Mouse (Mus musculus): ENCODE measurements around the gene Coil.

The Coil gene

DNA sequence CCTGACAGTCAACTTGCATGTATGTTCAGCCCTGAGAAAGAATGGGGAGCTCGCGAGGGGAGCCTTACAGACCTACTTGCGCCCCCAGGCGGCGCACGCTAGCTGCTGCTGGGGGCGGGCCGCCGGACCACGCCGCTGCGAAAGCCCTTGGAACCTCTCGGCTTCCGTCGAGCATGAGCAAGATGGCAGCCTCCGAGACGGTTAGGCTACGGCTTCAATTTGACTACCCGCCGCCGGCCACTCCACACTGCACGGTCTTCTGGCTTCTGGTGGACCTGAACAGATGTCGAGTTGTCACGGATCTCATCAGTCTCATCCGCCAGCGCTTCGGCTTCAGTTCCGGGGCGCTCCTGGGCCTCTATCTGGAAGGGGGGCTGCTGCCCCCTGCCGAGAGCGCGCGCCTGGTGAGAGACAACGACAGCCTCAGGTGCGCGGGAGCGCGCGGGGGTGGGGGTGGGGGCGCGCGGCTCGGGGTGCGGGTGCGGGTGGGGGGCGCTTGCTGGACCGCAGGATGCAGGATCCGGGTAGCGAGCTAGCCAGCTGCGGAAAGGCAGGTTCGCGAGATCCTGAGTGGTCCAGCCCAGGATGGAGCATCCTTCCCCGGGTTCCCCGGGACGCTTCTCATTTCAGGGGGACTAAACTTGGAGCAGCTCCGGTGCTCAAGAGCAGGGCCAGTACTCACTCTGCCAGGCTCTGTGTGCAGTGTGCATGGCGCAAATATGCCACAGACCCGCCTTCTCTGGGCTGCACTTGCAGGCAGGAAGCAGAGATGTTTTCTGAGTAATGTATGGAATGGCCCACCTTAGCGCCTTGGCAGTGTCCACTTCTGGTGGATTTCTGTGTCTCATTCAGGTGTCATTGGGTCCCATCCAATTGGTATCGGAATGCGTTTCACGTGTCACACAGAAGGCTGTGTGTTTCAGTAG is 4.0 kb downstream of the Coil start:
- under 1% methylated on average over 62 of the region's 62 CpGs for WGBS

DNA sequence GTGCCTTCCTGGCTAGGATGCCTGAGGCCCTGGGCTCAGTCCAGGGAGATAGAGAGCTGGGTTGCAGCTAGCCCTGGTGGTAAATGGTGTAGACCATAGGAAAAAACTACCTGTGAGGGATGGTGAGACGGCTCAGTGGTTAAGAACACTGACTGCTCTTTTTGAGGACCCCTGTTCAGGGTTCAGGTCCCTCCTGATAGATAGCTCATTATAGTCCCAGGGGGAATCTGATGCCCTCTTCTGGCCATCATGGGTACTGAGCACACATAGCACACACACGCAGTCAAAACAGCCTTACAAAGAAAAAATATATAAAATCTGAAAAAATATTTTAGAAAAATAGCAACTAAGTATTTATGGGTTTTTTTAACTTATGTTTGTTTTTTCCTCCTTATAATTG is 6.3 kb downstream of the Coil start:
- WGBS: 99% methylated on average over 2 of the region's 2 CpGs

DNA sequence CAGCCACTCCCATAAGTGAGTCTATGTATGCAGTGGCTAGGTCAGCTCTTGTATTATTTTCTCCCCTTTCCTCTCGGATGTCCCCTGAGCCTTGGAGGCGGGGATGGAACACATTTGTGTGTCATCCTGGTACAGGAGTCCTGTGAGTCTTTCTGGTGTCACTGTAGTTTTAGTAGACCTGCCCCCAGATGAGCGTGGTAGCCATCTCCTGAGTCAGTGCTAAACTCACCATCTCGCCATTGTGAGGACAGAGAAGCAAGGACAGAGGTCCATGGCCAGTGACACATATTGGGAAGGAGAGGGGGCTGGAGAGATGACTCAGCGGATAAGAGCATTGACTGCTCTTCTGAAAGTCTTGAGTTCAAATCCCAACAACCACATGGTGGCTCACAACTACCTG is 7.1 kb downstream of the Coil start:
- WGBS: 93% methylated on average over 5 of the region's 5 CpGs

DNA sequence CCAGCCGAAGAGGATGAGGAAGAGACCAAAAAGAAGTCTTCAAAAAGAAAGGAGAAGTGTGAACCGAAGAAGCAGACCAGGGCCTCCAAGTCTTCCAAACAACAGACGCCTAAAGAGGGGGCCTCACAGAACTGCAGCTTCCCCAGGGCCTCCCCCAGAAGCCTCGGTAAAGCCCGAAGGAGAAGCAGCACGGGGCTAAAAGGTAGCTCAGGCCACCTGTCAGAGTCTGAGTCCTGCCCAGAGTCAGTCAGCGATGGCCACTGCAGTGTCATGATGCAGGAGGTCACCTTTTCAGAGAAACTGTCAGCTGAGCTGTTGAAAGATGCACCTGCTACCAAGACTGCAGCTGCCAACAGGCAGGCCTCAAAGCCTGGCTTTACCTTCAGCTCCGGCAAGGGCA is 11.3 kb downstream of the Coil start:
- WGBS: 87% methylated on average over 8 of the region's 8 CpGs

DNA sequence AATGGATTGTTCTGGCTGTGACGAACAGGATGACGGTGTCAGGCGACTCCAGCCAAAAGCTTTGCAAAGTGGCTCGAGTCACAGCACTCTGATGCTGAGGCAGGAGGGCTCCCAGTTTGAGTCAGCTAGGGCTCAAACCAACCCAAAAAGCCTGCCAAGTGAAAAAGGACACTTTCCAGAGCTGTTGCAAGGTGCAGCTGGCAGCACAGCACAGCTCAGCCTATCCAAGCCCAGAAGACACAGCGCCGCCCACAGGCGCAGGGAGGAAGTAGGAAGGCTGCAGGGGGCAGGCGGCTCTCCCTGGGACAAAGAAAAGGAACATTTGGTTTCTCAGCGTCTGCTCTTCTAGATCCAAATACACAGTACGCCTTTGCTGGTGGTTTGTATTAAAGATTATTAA is 16.6 kb downstream of the Coil start:
- 77% methylated on average over 10 of the region's 10 CpGs for WGBS

DNA sequence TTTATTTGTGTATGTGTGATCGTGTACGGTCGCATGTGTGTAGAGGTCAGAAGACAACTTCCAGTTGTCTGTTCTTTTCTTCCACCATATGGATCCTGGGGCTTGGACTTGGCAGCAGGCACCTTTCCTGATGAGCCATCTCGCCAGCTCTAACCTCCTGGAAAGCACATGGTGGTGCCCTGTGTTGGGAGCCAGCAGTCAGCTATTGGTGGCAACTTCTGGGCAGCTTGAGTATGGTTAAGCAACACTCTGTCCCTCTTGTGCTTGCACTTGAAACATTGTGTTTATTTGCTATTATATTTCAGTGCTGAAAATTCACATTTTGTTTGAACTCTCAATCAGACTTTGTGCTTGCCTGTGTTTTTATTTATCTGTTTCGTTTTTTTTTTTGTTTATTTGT is 18.9 kb downstream of the Coil start:
- WGBS: 77% methylated on average over 5 of the region's 5 CpGs

DNA sequence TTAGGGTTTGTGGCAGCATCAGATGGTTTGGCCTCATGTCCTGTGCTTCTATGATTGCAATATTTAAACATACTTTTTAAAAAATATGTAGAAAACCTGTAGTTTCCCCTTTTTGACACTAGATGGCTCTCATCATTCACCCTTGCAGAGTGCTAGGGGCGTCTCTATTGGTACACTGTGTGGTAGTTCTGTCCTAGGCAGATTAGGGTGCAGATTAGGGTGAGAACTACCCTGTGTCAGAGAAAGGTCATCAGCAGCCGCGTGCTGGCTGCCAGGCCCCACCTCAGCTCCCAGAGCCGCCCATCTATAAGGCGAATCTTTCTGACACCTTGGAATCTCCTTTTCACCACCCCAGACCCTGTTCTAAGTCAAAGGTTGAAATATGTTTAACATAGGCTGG is 19.5 kb downstream of the Coil start:
- WGBS: 76% methylated on average over 5 of the region's 5 CpGs

DNA sequence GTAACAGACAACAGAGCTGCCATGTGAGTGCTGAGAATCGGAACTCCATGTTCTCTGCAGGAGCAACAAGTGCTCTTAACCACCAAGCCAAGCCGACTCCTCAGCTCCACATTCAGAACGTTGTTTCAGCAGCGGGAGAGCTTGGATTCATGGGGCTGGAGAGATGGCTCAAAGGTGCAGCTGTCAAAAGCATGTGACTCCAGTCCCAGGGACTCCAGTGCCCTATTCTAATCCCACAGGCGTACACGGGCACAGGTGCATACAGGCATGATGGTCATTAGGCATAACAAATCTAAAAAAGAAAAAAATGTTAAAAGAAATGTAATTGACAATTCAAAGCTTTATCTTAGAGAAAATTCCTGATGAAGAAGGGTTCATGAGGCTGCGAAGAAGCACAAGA is 23.1 kb downstream of the Coil start:
- 44% methylated on average over 7 of the region's 7 CpGs for WGBS

DNA sequence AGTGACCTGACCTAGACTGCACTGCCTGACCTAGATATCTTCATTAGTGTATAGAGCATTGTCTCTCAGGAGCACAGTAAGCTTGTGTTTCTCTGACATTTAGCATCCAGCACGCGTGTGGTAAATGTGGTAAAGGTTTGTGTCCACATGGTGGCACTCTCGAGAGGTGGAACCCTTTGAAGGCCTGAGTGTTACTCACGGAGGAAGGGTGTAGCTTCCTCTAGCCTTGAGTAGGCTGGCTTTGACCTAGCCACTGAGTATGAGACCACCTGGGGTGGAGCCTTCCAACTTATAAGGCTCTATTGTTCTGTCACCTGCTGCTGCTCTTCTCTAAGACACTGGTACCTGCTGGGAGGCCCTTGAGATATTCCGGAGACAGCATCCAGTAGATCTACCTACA is 23.6 kb downstream of the Coil start:
- WGBS: 34% methylated on average over 5 of the region's 5 CpGs

DNA sequence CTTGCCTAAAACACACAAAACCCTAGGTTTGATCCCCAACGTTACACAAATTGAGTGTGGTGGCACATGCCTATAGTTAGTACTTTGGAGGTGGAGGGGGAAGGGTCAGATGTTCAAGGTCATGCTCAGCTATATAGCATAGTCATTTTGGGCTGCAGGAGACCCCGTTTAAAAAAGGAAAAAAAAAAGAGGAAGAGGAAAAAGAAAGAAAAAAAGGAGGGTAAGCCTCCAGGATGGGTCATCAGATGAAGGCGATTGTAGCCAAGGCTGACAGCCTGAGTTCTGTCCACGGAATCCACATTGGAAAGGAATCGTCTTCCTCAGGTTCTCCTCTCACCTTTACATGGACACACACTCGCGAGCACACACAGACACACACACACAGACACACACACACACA is 24.4 kb downstream of the Coil start:
- WGBS: 86% methylated on average over 7 of the region's 7 CpGs

DNA sequence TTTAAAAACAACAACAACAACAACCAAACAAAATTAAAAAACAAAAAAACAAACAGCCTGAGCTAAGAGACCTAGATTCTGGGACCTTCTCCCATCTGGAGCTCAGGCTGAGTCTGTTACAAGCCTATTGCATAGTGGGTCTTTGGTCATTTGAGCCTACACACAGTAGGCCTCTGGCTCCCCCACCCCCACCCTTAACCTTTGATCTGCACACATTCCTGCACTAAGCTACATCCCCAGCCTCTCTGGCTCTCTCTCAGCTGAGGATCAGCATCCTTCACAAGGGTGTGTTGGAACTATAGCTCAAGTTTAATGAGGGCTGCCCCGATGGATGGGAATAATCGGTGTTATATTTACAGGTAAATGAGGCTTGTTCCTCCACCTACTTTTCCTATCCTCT is 25.6 kb downstream of the Coil start:
- WGBS: 85% methylated on average over 2 of the region's 2 CpGs

DNA sequence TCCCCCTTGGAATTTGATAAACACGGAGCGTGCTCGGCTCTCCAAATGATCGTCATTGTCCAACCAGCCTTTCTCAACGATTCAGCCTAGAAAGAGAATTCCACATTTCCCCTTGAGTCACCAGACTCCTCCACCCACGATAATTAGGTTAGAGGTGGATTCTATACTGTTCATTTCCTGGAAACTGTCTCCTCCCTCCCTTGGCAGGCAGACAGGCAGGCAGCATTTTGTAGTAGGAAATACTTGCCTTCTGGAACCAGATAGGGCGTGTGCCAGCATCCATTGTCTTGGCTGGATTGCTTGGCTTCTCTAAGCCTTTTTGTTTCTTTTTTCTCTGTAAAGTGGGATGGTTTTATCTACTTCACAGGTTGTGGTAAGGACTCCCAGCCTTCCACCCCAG is 26.4 kb downstream of the Coil start:
- 56% methylated on average over 7 of the region's 7 CpGs for WGBS

DNA sequence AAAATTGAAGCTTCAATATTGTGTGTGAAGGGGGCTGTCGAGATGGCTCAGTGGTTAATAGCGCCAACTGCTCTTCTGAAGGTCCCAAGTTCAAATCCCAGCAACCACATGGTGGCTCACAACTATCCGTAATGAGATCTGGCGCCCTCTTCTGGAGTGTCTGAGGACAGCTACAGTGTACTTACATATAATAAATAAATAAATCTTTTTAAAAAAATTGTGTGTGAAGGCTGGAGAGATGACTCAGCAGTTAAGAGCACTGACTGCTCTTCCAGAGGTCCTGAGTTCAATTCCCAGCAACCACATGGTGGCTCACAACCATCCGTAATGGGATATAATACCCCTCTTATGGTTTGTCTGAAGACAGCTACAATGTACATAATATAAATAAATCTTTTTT is 27.3 kb downstream of the Coil start:
- 81% methylated on average over 5 of the region's 5 CpGs for WGBS

DNA sequence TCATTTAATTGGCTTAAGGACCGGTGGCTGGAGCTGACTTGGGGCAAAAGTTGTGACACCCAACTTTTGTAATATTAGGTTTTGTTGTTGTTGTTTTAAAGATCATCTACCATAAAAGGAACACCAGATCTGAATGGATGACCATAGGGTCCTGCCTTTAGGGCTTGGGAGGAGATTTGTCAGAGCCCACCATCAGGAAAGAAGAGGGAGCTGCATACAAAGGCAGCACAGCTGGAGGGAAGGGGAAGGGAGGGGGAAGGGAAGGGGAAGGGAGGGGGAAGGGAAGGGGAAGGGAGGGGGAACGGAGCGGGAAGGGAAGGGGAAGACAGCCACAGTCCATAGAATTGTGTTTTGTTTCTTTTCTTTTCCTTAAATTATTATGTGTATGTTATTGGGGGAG is 28.4 kb downstream of the Coil start:
- 44% methylated on average over 3 of the region's 3 CpGs for WGBS

DNA sequence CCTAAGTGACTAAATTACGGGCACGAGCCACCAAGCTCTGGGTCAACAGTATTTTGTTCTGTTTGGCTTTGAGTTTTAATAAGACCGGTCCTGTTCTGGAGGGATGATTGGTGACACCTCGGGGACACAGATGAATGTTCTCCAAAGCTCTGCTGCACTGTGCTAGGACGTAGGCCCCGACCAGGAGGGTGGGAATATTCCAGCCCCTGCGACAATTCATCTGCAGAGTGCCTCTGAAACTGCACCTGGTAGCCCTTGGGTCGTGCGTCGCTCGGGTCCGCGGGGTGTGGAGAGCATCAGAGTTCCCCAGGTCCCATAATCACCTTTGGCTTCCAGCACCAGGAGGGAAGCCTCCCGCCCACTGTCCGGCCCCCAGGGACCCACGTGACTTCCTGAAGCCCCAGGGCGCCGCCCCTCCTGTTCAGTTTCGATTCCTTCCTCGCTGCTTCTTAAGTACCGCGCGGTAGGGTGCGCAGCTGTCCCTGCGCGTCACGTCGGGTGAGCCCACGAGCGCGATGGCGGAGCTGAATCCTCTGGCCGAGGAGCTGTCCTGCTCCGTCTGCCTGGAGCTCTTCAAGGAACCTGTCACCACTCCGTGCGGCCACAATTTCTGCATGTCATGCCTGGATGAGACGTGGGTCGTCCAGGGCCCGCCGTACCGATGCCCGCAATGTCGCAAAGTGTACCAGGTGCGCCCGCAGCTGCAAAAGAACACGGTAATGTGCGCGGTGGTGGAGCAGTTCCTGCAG is 29.1 kb downstream of the Coil start, which contains the start of gene Trim25:
Gene Trim25, plus strand, starts transcription at position 403 of the 749 bp plus-strand sequence.
- whole genome bisulfite sequencing: 6% methylated on average over 48 of the region's 48 CpGs

DNA sequence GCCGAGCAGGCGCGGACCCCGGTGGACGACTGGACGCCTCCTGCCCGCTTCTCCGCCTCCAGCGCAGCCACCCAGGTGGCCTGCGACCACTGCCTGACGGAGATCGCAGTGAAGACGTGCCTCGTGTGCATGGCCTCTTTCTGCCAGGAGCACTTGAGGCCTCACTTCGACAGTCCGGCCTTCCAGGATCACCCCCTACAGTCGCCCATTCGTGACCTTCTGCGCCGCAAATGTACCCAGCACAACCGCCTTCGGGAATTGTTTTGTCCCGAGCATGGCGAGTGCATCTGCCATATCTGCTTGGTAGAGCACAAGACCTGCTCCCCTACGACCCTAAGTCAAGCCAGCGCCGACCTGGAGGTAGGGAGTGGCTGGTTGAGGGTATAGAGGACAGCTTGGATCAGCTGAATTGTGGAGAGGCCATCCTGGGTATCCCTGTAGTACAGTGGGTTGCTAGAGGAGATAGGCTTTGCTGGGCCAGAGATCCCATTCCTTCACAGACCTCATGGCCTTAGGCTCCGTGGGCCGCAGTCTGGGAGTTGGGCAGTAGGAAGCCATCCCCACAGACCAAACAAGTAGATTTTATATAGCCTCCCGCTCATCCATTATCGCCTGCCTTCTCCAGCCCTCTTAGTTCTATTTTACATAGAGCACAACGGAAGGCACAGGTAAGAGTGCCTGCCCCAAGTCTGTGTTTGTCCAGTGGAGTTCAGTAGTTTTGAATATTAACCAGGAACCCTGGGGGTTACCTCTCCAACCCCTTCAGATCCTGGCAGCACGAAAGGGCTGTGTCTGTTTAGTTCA is 29.9 kb downstream of the Coil start:
- WGBS: 44% methylated on average over 33 of the region's 33 CpGs

DNA sequence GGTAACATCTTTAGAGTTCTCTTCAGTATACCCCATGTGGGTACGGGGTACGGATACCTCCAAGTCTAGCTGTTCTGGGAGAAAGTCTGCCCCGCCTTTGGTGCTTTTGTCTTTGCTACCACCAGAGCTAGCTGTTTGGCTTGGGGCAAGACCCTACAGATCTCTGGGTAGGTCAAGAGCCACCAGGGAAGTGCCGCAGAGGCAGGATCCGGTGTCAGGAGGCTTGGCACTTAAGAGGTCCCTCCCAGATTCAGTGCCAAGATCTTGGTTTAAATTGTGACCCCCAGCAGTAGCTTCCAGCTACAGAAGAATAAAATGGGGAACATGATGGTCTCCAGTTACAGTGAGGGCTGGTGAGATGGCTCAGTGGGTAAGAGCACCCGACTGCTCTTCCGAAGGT is 31.5 kb downstream of the Coil start:
- WGBS: 86% methylated on average over 7 of the region's 7 CpGs

DNA sequence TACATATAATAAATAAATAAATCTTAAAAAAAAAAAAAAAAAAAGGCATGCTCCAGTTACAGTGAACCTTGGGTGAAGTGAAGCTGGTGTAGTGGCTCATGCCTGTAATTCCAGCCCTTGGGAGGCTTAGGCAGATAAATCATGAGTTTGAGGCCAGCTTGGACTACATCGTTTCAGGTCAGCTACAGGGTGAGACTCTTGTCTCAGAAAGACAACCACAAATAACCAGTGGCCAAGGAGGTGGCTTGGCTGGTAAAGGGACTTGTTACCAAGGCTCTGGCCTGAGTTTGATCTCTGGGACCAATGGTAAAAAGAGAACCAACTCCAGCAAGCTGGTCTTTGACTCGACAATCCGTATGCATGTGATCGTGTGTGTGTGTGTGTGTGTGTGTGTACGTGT is 32.0 kb downstream of the Coil start:
- 83% methylated on average over 5 of the region's 5 CpGs for WGBS

DNA sequence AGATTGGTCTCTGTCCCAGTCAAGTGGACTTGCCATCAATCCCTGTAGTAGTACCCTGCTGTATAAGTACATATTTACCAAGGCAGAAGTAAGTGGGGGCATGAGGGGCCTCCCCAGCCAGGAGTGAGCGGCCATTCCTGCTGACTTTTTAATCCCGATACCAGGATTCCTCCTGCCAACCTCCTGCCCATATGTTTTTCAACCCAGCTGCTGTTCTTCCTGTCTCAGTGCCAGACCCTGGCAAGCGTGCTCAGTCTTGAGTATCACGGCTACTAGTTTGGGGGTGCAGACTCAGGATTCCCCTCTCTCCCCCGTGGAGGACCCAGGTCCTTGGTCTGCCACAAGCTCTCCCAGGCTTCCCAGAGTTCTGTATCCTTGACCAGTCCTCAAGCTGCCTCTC is 32.6 kb downstream of the Coil start:
- 49% methylated on average over 5 of the region's 5 CpGs for WGBS

DNA sequence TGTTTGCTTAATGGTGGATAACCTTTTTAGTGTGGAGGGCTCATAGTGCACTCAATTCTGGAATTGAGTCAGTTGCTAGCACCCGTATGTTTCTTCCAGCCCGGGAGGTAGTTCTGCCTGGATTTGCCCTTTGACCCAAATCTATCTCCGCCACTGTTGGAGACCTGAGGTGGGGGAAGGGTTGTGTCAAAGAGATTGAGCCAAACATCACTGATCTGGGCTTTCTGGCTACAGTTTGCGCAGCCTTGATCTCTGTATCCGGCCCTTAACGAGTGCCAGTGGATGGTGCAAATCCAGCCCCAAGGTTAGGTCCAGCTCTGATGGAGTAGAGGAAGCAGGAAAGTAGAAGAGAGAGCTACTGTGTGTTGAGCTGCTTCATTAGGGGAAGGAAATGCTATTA is 33.0 kb downstream of the Coil start:
- 65% methylated on average over 6 of the region's 6 CpGs for WGBS

DNA sequence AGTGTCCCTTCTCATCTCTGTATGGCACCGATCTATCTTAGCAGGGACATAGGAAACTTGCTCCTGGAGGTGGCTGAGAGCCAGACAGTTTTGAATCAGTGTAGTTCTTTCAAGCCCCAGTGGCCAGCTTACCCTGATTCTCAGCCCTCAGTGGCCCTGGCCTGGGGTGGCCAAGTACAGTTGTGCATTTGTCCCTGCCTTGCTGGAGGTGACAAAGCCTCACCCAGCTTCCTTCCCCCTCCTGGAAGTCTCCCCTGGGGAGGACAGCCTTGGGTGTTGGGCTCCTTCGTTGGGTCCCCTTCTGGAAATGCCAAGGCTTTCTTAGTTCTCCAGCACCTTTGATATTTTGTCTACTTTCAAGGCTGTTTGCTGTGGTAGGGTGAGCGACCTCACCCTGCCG is 33.7 kb downstream of the Coil start:
- 70% methylated on average over 4 of the region's 4 CpGs for WGBS

DNA sequence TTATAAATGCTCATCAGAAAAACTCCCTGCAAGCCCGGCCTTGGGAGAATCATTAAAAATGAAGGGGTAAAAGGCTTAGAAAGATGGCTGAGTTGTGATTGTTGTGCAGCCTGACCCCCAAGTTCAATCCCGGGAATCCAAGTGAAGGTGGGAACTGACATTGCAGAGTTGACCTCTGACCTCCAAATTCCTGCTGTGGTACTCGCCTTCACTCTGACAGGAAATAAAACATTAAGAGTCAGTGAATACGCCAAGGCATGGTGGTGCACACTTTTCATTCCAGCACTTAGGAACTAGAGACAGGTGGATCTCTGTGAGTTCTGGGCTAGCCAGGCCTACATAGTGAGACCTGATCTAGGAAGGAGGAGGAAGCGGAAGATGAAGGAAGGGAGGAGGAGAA is 35.4 kb downstream of the Coil start:
- 83% methylated on average over 5 of the region's 5 CpGs for WGBS
